Mouse (Mus musculus) heart, embryonic 11.5 days (tissue): ENCODE results near the gene Htr1a. TPM values are rescaled to one million over a fixed set of nuclear protein-coding genes. Genes with fewer than 3 reads are reported as not detected.

Experiments
- ATAC-seq: fragments of 200-750 bp; cut with Nextera tagmentation; replicated peaks from 2 replicates; pipeline ENCODE4 v1.8.0; 2017; ENCODE audit warnings: moderate library complexity; ENCODE audit not compliant: insufficient number of reproducible peaks, low FRiP score, low TSS enrichment
- H3K27ac ChIP-seq: fragments of 300-500 bp; sonication (generic); 2 replicates; pipeline ENCODE4 v1.5.1; 2014; ENCODE audit warnings: mild to moderate bottlenecking, low read depth, low read length
- H3K27me3 ChIP-seq: fragments of 300-500 bp; sonication (generic); 2 replicates; pipeline ENCODE4 v1.6.1; 2014; ENCODE audit warnings: mild to moderate bottlenecking, low read length, mixed read lengths; ENCODE audit not compliant: control insufficient read depth, insufficient read depth
- H3K36me3 ChIP-seq: fragments of 300-500 bp; sonication (generic); 2 replicates; pipeline ENCODE4 v1.6.1; 2014; ENCODE audit warnings: mild to moderate bottlenecking, low read length, moderate library complexity, mixed read lengths; ENCODE audit not compliant: control insufficient read depth, insufficient read depth
- H3K4me1 ChIP-seq: fragments of 300-500 bp; sonication (generic); 2 replicates; pipeline ENCODE4 v1.6.1; 2014; ENCODE audit warnings: low read length; ENCODE audit not compliant: control insufficient read depth, insufficient read depth
- H3K4me2 ChIP-seq: fragments of 300-500 bp; sonication (generic); 2 replicates; pipeline ENCODE4 v1.6.1; 2014; ENCODE audit warnings: mild to moderate bottlenecking, moderate library complexity
- H3K4me3 ChIP-seq: fragments of 300-500 bp; sonication (generic); 2 replicates; pipeline ENCODE4 v1.5.1; 2014; ENCODE audit warnings: low read depth, low read length
- H3K9ac ChIP-seq: fragments of 300-500 bp; sonication (generic); 2 replicates; pipeline ENCODE4 v1.6.1; 2014; ENCODE audit warnings: mild to moderate bottlenecking, low read depth, low read length, moderate library complexity
- H3K9me3 ChIP-seq: fragments of 300-500 bp; sonication (generic); replicated peaks from 2 replicates; pipeline ENCODE4 v1.6.1; 2016; ENCODE audit warnings: low read length; ENCODE audit not compliant: control insufficient read depth
- WGBS: fragments of 180-500 bp; shearing (Covaris S2); extraction: QIAGEN DNeasy Blood & Tissue Kit; methylation state at CpG from one replicate; pipeline ENCODE4 v1.1.7; 2014; ENCODE audit not compliant: insufficient replicate concordance; 5-methylcytosine and 5-hydroxymethylcytosine counted together
- polyA plus RNA-seq: library from polyadenylated mRNA; unstranded; fragments of >200 nt; fragmentation: Nextera tagmentation; extraction: Ambion mirVana; gene quantifications from 2 replicates; pipeline ENCODE4 v1.2.1, GENCODE M21; 2014

Gene Htr1a
- polyA plus RNA-seq = not detected in 2 replicates

DNA sequence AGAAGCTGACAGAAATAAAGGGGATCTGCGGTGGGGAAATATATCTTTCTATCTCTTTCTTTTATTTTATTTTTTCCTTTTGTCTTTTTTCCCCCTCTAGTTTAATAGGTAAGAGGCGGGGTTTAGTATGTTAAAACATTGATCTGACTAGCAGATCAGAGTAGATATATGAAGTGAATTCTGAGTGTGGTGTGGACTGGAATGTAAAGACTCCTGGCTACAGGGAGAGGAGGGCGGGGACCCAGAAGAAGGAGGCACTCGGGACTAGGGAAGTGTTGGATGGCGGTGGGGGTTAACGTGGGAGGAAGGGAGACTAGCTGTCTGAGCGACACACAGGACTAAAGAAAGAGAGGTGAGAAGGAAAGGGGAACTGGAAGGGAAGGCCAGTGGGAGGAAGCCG, at the start of gene Htr1a:
TSS of gene Htr1a (plus strand) at position 301 of the 400 bp plus-strand sequence.
- no peak within 1 kb of the TSS for H3K27ac ChIP-seq
- no peak within 1 kb of the TSS for H3K4me2 ChIP-seq
- H3K27me3 ChIP-seq = peaks cover 45% of the 10 kb centered on the region
- 4% methylated on average over 8 of the region's 8 CpGs for WGBS
- no peaks in the 10 kb centered on the region for H3K9me3 ChIP-seq
- H3K36me3 ChIP-seq = no peaks in the 10 kb centered on the region
- no peak within 1 kb of the TSS for H3K4me3 ChIP-seq
- no peaks in the 10 kb centered on the region for H3K4me1 ChIP-seq
- no peak within 1 kb of the TSS for H3K9ac ChIP-seq
- ATAC-seq = no peak

DNA sequence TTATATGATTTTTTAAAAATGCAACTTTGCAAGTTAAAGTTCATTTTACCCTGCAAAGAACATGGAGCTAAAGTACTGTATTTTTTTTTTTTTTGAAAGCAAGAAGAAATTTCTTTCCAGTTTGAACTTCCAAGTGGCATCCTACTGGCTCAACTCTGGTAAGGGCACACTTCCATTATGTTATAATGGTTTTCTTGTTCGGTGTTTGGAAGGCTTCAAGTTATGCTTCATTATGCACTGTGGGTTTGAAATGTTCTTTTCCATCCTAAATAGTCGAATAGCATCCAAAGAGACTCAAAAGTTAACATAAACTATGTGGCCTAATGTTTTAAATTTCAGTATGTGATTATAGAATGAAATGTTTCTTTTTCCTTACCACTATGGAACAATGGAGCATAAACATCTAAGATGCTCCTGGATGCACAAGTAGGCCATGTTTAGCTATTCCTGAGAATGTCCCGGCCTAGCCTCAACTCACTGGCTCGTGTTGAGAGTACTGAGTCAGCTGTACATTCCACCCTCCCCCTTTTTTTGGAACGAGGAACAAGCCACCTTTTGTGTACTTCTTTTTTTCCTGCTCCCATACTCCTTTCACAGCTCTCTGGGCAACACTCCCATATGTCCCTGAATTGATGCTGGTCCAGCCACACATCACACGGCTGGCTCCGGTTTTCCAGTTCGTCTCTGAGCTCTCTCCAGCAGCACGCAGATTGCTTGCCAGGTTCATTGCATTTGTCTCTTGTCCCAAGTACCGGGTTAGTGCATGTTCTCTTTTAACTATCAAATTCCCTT, 31.7 kb upstream of the Htr1a start:
- H3K27me3 ChIP-seq = no peaks in the 10 kb centered on the region
- H3K36me3 ChIP-seq = no peaks in the 10 kb centered on the region
- no peak for ATAC-seq
- 78% methylated on average over 10 of the region's 10 CpGs for WGBS
- H3K9ac ChIP-seq = no peak overlapping the region
- no peaks in the 10 kb centered on the region for H3K4me1 ChIP-seq
- H3K9me3 ChIP-seq = no peaks in the 10 kb centered on the region
- no peak overlapping the region for H3K4me2 ChIP-seq
- H3K4me3 ChIP-seq = no peak overlapping the region
- no peak overlapping the region for H3K27ac ChIP-seq

DNA sequence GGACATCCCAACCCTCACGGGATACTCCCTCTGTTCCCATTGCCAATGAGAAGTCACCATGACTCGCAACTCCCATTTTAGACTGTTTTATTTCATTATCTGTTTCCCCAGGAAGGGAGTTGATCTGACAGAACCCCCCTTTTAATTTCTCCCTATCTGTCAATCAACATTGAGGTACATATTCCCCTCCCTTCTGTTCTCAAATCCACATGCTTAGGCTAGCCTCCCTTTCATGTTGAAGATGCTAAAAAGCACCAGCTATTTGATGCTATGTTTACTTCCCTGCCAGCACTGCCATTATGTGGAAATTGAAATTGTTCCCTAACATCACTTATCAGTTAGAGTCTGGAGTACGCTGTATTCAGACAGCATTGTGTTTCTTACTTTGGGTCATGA, 31.1 kb upstream of the Htr1a start:
- Histone ChIP-seq H3K36me3 (no peaks in the 10 kb centered on the region), H3K9ac (no peak overlapping the region), H3K4me1 (no peaks in the 10 kb centered on the region), H3K9me3 (no peaks in the 10 kb centered on the region), H3K27me3 (no peaks in the 10 kb centered on the region), H3K4me3 (no peak overlapping the region), H3K27ac (no peak overlapping the region), H3K4me2 (no peak overlapping the region)
- ATAC-seq = no peak
- 82% methylated on average over 3 of the region's 3 CpGs for WGBS

DNA sequence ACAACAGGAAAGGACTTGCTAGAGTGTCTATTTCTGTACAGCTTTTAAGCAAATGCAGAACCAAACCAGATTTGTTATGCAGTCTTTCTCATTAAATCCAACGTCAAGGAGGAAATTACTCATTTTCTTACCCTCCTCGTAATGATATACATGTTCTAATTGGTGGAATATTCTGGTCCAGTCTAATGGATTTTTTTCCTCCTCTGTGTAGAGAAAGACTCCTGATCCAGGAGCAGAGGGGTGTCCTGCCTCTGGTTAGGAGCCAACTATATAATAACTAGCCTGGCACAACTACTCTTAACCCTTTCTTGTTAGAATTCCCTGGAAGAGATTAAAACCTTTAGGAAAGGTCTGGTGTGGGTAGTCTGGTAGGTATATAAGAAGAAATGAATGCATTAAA, 10.3 kb upstream of the Htr1a start:
- ATAC-seq = no peak
- no peak overlapping the region for H3K9ac ChIP-seq
- no peak overlapping the region for H3K27ac ChIP-seq
- no peaks in the 10 kb centered on the region for H3K27me3 ChIP-seq
- H3K36me3 ChIP-seq = no peaks in the 10 kb centered on the region
- H3K9me3 ChIP-seq = no peaks in the 10 kb centered on the region
- no peaks in the 10 kb centered on the region for H3K4me1 ChIP-seq
- WGBS = 73% methylated on average over 2 of the region's 2 CpGs
- no peak overlapping the region for H3K4me2 ChIP-seq
- no peak overlapping the region for H3K4me3 ChIP-seq

DNA sequence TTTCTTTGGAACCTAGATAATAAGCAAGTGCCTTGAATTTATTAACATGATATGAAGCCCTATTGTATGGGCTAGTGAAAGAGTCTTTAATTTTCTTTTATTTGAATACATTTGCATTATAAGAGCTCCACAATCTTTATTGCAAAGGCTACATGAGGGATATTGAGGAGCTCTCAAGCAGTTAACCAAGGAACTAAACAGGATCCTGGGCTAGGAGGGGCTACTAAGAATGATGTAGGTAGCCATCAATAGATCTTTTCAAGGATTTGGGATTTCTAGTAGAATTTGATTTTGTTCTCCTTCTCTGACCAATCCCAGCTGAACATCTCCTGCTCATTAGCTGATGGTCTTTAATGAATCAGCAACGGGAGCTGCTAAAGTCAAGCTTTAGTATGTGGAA, 9.8 kb upstream of the Htr1a start:
- H3K4me3 ChIP-seq = no peak overlapping the region
- ATAC-seq = no peak
- no peak overlapping the region for H3K27ac ChIP-seq
- H3K4me1 ChIP-seq = no peaks in the 10 kb centered on the region
- H3K36me3 ChIP-seq = no peaks in the 10 kb centered on the region
- H3K4me2 ChIP-seq = no peak overlapping the region
- no peaks in the 10 kb centered on the region for H3K9me3 ChIP-seq
- no peak overlapping the region for H3K9ac ChIP-seq
- no peaks in the 10 kb centered on the region for H3K27me3 ChIP-seq
- 97% methylated on average over 1 of the region's 1 CpGs for WGBS

DNA sequence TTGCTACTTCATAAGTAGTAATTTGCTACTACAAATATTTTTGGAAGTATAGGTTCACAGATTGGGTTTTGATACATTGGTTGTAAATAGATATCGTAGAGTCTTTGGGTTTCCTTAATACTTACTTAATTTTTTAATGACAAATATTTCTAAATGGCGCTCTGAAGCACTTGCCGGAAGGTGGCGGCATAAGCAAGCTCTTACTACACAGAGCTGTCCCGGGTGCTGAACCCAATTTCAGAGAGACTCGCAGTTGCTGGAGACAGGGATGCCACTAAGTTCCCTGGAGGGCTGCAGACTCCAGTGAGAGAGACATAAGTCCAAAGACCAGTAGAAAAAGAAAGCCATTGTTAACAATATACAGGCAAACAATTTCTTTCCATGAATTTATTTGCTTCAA, 863 bp upstream of the Htr1a start:
- H3K4me3 ChIP-seq = no peak overlapping the region
- H3K9ac ChIP-seq = no peak overlapping the region
- no peak overlapping the region for H3K27ac ChIP-seq
- no peak for ATAC-seq
- peaks cover 45% of the 10 kb centered on the region for H3K27me3 ChIP-seq
- H3K36me3 ChIP-seq = no peaks in the 10 kb centered on the region
- H3K9me3 ChIP-seq = no peaks in the 10 kb centered on the region
- 4% methylated on average over 6 of the region's 6 CpGs for WGBS
- H3K4me2 ChIP-seq = no peak overlapping the region
- H3K4me1 ChIP-seq = no peaks in the 10 kb centered on the region

DNA sequence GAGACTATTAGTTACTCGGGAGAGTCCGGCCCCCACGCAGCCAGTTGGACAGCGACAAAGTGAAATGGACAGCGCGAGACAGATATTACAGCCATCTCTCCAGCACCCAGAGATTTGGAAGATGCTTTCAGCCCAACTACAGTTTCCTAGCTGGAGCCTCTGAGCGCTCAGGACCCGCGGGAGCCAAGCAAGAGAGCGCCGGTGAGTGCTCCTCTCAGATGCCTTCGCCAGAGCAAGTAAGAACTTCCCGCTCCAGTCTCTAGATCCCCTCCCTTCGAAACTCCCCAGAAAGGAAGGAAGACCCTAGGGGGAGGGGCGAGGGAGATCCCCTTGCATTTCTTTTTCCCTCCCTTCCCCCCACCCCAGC, 415 bp downstream of the Htr1a start:
- WGBS = under 1% methylated on average over 15 of the region's 15 CpGs
- Histone ChIP-seq H3K27me3 (peaks cover 45% of the 10 kb centered on the region), H3K4me2 (no peak overlapping the region), H3K27ac (no peak overlapping the region), H3K4me3 (no peak overlapping the region), H3K9me3 (no peaks in the 10 kb centered on the region), H3K9ac (no peak overlapping the region), H3K36me3 (no peaks in the 10 kb centered on the region), H3K4me1 (no peaks in the 10 kb centered on the region)
- no peak for ATAC-seq

DNA sequence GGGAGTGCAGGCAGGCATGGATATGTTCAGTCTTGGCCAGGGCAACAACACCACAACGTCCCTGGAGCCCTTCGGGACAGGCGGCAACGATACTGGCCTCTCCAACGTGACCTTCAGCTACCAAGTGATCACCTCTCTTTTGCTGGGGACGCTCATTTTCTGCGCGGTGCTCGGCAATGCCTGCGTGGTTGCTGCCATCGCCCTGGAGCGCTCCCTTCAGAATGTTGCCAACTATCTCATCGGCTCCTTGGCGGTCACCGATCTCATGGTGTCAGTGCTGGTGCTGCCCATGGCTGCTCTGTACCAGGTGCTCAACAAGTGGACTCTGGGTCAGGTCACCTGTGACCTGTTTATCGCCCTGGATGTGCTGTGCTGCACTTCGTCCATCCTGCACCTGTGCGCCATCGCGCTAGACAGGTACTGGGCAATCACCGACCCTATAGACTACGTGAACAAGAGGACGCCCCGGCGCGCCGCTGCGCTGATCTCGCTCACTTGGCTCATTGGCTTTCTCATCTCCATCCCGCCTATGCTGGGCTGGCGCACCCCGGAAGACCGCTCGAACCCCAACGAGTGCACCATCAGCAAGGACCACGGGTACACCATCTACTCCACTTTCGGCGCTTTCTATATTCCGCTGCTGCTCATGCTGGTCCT, 927 bp downstream of the Htr1a start:
- H3K9me3 ChIP-seq = no peaks in the 10 kb centered on the region
- no peak overlapping the region for H3K27ac ChIP-seq
- H3K4me2 ChIP-seq = no peak overlapping the region
- 2% methylated on average over 39 of the region's 39 CpGs for WGBS
- H3K9ac ChIP-seq = no peak overlapping the region
- H3K36me3 ChIP-seq = no peaks in the 10 kb centered on the region
- no peaks in the 10 kb centered on the region for H3K4me1 ChIP-seq
- H3K27me3 ChIP-seq = peaks cover 45% of the 10 kb centered on the region
- H3K4me3 ChIP-seq = no peak overlapping the region
- ATAC-seq = no peak

DNA sequence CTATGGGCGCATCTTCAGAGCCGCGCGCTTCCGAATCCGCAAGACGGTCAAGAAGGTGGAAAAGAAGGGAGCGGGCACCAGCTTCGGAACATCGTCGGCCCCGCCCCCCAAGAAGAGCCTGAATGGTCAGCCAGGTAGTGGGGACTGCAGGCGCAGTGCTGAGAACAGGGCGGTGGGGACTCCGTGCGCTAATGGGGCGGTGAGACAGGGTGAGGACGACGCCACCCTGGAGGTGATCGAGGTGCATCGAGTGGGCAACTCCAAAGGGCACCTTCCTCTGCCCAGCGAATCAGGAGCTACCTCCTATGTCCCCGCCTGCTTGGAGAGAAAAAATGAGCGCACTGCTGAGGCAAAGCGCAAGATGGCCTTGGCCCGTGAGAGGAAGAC, 1.4 kb downstream of the Htr1a start:
- Histone ChIP-seq H3K9me3 (no peaks in the 10 kb centered on the region), H3K4me3 (no peak overlapping the region), H3K4me1 (no peaks in the 10 kb centered on the region), H3K9ac (no peak overlapping the region), H3K36me3 (no peaks in the 10 kb centered on the region), H3K27me3 (peaks cover 45% of the 10 kb centered on the region), H3K4me2 (no peak overlapping the region), H3K27ac (no peak overlapping the region)
- WGBS = 2% methylated on average over 26 of the region's 26 CpGs
- no peak for ATAC-seq
